Mouse (Mus musculus) midbrain, embryonic 14.5 days (tissue): Measurements from ENCODE around the gene Clcn7. TPM values are rescaled to one million over a fixed set of nuclear protein-coding genes. Genes with fewer than 3 reads are reported as not detected.
A peak's percentile ranks its signal among the peaks of the same experiment; 100 is the strongest.

Source experiments
- ATAC-seq: fragments of 200-750 bp; cut with Nextera tagmentation; 2 replicates; pipeline ENCODE4 v1.8.0; 2017; ENCODE audit warnings: moderate number of reproducible peaks, moderate library complexity; ENCODE audit not compliant: low FRiP score, low TSS enrichment
- DNase-seq: peaks from one replicate; pipeline ENCODE4 v3.0.0-alpha.2; 2015
- H3K27ac ChIP-seq: fragments of 300-500 bp; sonication (generic); replicated peaks from 2 replicates; pipeline ENCODE4 v1.5.1; 2014; ENCODE audit warnings: mild to moderate bottlenecking, low read depth, low read length, moderate library complexity
- H3K27me3 ChIP-seq: fragments of 300-500 bp; sonication (generic); 2 replicates; pipeline ENCODE4 v1.6.1; 2014; ENCODE audit warnings: low read length, control low read depth, mixed read lengths; ENCODE audit not compliant: control insufficient read depth, insufficient read depth
- H3K36me3 ChIP-seq: fragments of 300-500 bp; sonication (generic); 2 replicates; pipeline ENCODE4 v1.6.1; 2014; ENCODE audit warnings: low read length, control low read depth; ENCODE audit not compliant: control insufficient read depth, insufficient read depth
- H3K4me1 ChIP-seq: fragments of 300-500 bp; sonication (generic); 2 replicates; pipeline ENCODE4 v1.6.1; 2014; ENCODE audit warnings: mild to moderate bottlenecking, antibody characterized with exemption, low read length, control low read depth; ENCODE audit not compliant: control insufficient read depth, insufficient read depth
- H3K4me2 ChIP-seq: fragments of 300-500 bp; sonication (generic); 2 replicates; pipeline ENCODE4 v1.6.1; 2014; ENCODE audit warnings: mild to moderate bottlenecking, low read length, moderate library complexity
- H3K4me3 ChIP-seq: fragments of 300-500 bp; sonication (generic); replicated peaks from 2 replicates; pipeline ENCODE4 v1.5.1; 2014; ENCODE audit warnings: low read depth, low read length
- H3K9ac ChIP-seq: fragments of 300-500 bp; sonication (generic); replicated peaks from 2 replicates; pipeline ENCODE4 v1.6.1; 2014; ENCODE audit warnings: mild to moderate bottlenecking, low read length, moderate library complexity
- H3K9me3 ChIP-seq: fragments of 300-500 bp; sonication (generic); 2 replicates; pipeline ENCODE4 v1.6.1; 2016; ENCODE audit warnings: low read length, control low read depth, mixed read lengths; ENCODE audit not compliant: control insufficient read depth
- WGBS: fragments of 180-500 bp; shearing (Covaris S2); extraction: QIAGEN DNeasy Blood & Tissue Kit; methylation state at CpG from one replicate; pipeline ENCODE4 v1.1.7; 2014; 5-methylcytosine and 5-hydroxymethylcytosine counted together
- polyA plus RNA-seq: library from polyadenylated mRNA; unstranded; fragments of >200 nt; fragmentation: Nextera tagmentation; extraction: Ambion mirVana; gene quantifications from 2 replicates; pipeline ENCODE4 v1.2.1, GENCODE M21; 2014

Clcn7 gene
- polyA plus RNA-seq, 1 experiment from 2014 or later = 29.9 TPM

- Histone ChIP-seq H3K36me3 (no peaks in the 10 kb centered on the region), H3K4me2 (peak within 1 kb of the TSS; percentile 99), H3K4me3 (peak within 1 kb of the TSS; percentile 87), H3K27ac (peak within 1 kb of the TSS; percentile 93), H3K9me3 (no peaks in the 10 kb centered on the region), H3K9ac (peak within 1 kb of the TSS; percentile 89), H3K27me3 (no peaks in the 10 kb centered on the region), H3K4me1 (peaks cover 20% of the 10 kb centered on the region)
- ATAC-seq = peak; percentile 87
- WGBS = under 1% methylated on average over 50 of the region's 50 CpGs
- DNase-seq = peak; percentile 100
These were observed 51.0 kb downstream of the Clcn7 start, which contains the start of gene BC003965 for GRCm38 (mm10) chr17:25184129-25184691. Gene BC003965, plus strand, starts transcription at chr17:25184554.

- peak overlapping the region; percentile 93; the same call in 1 of the 2 replicates for H3K27ac ChIP-seq
- peaks cover 27% of the 10 kb centered on the region for H3K4me1 ChIP-seq
- peak overlapping the region; percentile 99 for H3K4me2 ChIP-seq
- H3K36me3 ChIP-seq = no peaks in the 10 kb centered on the region
- 11% methylated on average over 17 of the region's 17 CpGs for WGBS
- H3K9me3 ChIP-seq = no peaks in the 10 kb centered on the region
- peak overlapping the region; percentile 89 for H3K9ac ChIP-seq
- DNase-seq = no peak
- no peak; the same call in 1 of the 2 replicates for ATAC-seq
- H3K27me3 ChIP-seq = no peaks in the 10 kb centered on the region
- H3K4me3 ChIP-seq = peak overlapping the region; percentile 87
These were observed 51.8 kb downstream of the Clcn7 start for GRCm38 (mm10) chr17:25184961-25185360.

DNA sequence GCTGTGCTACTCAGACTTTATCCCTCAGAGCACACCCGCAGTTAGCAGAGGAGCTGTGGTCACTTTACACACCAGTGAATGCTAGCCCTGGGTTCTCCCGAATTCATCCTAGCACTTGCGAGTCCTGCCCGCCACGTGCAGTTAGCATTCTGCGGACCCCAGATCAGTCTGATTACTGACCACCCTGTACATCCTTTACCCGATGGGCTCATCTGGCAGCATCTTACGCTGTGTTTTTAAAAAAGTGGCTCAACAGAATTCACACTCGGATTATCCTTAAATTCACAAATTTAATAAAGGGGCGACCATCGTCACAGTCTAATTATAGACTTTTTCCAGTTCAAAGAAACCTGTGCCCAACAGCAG, 54.6 kb downstream of the Clcn7 start:
- peak overlapping the region; percentile 71 for H3K4me2 ChIP-seq
- DNase-seq (no peak), ATAC-seq (no peak)
- H3K9me3 ChIP-seq = no peaks in the 10 kb centered on the region
- peak overlapping the region; percentile 79 for H3K9ac ChIP-seq
- H3K27ac ChIP-seq = 0 out of 2 replicates have a peak overlapping the region, but pooled peaks have one; percentile 76
- peaks cover 27% of the 10 kb centered on the region for H3K4me1 ChIP-seq
- WGBS = 4% methylated on average over 11 of the region's 11 CpGs
- no peaks in the 10 kb centered on the region for H3K27me3 ChIP-seq
- H3K36me3 ChIP-seq = peaks cover 12% of the 10 kb centered on the region; the same call in 1 of the 2 replicates
- peak overlapping the region; percentile 90 for H3K4me3 ChIP-seq

- peak within 1 kb of the TSS; percentile 90 for H3K4me3 ChIP-seq
- whole genome bisulfite sequencing = 1% methylated on average over 102 of the region's 104 CpGs
These were observed 55.2 kb downstream of the Clcn7 start, which contains the start of gene Unkl for GRCm38 (mm10) chr17:25188150-25189031. Gene Unkl, plus strand, starts transcription at chr17:25188397.

DNA sequence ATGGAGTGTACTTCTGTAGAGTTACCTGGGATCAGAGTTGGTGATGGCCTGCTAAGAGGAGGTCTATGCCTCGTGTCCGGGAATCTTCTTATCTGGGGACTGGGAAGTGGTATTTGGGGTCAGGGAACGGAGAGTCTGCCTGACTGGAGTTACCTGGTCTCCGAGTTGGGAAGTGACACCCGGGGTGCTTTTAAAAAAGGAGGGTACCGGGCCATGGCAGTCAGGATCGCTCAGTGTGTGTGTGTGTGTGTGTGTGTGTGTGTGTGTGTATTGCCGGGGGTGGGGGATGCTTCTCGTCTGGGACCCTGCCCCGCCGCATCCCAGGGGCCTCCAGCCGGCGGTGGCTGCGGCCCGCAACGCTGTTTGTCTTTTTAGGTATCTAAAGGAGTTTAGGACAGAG, 55.9 kb downstream of the Clcn7 start:
- Histone ChIP-seq H3K27ac (no peak overlapping the region), H3K4me3 (peak overlapping the region; percentile 90), H3K27me3 (no peaks in the 10 kb centered on the region), H3K36me3 (peaks cover 15% of the 10 kb centered on the region; the same call in 1 of the 2 replicates), H3K4me2 (peak overlapping the region; percentile 71), H3K9ac (peak overlapping the region; percentile 79), H3K4me1 (peaks cover 20% of the 10 kb centered on the region), H3K9me3 (no peaks in the 10 kb centered on the region)
- ATAC-seq = no peak
- 2% methylated on average over 16 of the region's 16 CpGs for WGBS
- DNase-seq = no peak

More at GRCm38 (mm10) chr17:25188150-25189031, 55.2 kb downstream of the Clcn7 start, which contains the start of gene Unkl:
- Histone ChIP-seq H3K9me3 (no peaks in the 10 kb centered on the region), H3K9ac (peak within 1 kb of the TSS; percentile 79), H3K27me3 (no peaks in the 10 kb centered on the region), H3K4me2 (peak within 1 kb of the TSS; percentile 71), H3K36me3 (peaks cover 12% of the 10 kb centered on the region; the same call in 1 of the 2 replicates), H3K27ac (peak within 1 kb of the TSS; percentile 76), H3K4me1 (peaks cover 25% of the 10 kb centered on the region)
- ATAC-seq = peak; percentile 51
- DNase-seq = peak; percentile 88

DNA sequence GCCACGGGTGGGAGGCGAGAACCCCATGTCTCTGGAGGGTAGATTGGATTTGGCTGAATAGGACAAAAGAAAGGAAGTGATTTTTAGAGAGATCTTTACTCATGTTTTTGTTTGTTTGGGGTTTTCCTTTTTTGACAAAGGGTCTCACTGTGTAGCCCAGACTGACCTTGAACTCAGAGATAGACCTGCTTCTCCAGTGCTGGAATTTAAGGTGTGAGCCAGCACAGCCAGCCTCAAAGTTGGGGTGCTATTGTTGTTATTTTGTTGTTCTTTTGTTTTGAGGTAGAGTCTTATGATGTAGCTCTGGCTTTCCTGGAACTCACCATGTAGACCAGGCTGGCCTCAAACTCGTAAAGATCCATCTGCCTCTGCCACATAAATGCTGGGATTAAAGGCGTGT, 69.2 kb downstream of the Clcn7 start:
- Histone ChIP-seq H3K4me1 (no peaks in the 10 kb centered on the region), H3K9ac (no peak overlapping the region), H3K27ac (no peak overlapping the region), H3K4me3 (no peak overlapping the region), H3K27me3 (no peaks in the 10 kb centered on the region), H3K9me3 (no peaks in the 10 kb centered on the region), H3K36me3 (peaks cover 68% of the 10 kb centered on the region), H3K4me2 (no peak overlapping the region)
- DNase-seq (no peak), ATAC-seq (no peak)
- WGBS = 96% methylated on average over 4 of the region's 4 CpGs

GRCm38 (mm10) chr17:25210006-25210405, 76.8 kb downstream of the Clcn7 start:
- 97% methylated on average over 4 of the region's 4 CpGs for WGBS
- H3K4me3 ChIP-seq = no peak overlapping the region
- no peak overlapping the region for H3K9ac ChIP-seq
- DNase-seq (no peak), ATAC-seq (no peak)
- no peaks in the 10 kb centered on the region for H3K27me3 ChIP-seq
- H3K27ac ChIP-seq = no peak overlapping the region
- peaks cover 94% of the 10 kb centered on the region for H3K36me3 ChIP-seq
- no peak overlapping the region for H3K4me2 ChIP-seq
- no peaks in the 10 kb centered on the region for H3K9me3 ChIP-seq
- no peaks in the 10 kb centered on the region for H3K4me1 ChIP-seq

DNA sequence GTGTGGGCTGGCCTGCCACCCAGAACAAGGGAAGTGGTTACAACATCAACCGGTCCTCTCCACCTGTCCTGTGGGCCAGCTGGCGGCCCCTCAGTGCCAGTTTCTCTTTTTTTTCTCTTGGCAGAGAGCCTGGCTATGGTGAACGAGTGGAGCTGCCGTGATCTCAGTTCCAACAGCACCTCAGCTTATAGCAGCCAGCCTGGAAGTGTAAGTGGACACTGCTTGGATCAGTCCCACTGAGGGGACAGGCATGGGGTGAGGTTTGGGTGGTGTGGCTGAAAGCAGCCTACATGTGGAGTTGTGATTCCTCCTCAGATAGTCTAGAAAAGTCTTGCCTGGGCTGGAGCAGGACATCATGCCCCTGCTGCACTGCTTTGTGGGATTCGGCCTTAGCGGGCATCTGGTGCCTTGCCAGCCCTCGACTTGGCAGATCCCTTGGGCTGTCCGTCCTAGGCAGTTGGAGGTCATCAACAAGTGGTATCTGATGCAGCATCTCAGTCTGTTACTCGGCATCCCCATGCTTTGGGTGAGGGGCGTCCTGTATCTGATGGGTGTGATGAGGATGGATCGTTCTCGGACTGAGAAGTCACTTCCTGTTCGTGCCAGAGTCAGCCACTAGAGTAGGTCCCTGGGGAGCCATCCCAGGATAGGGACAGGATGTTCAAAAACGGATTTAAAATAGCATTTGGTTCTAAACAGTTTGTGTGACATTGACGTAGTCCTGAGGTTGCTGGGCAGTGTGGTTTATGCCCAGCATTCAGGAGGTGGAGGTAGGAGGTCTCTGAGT, 77.7 kb downstream of the Clcn7 start:
- peaks cover 94% of the 10 kb centered on the region for H3K36me3 ChIP-seq
- 93% methylated on average over 15 of the region's 15 CpGs for WGBS

More for the DNA sequence above, 77.7 kb downstream of the Clcn7 start:
- DNase-seq = no peak
- no peak overlapping the region for H3K27ac ChIP-seq
- H3K9me3 ChIP-seq = no peaks in the 10 kb centered on the region
- H3K27me3 ChIP-seq = no peaks in the 10 kb centered on the region
- H3K4me3 ChIP-seq = no peak overlapping the region
- no peaks in the 10 kb centered on the region for H3K4me1 ChIP-seq
- no peak overlapping the region for H3K4me2 ChIP-seq
- no peak overlapping the region for H3K9ac ChIP-seq
- no peak for ATAC-seq
